Mouse (Mus musculus) E14TG2a.4 (cell line): ENCODE data around the gene Mettl8.

Source experiments
- CTCF ChIP-seq: conservative IDR thresholded peaks from 2 replicates; pipeline ENCODE4 v1.5.1; 2014; ENCODE audit warnings: low read length
- NANOG ChIP-seq: IDR thresholded peaks from 2 replicates; pipeline ENCODE4 v1.6.1; 2014; ENCODE audit warnings: borderline replicate concordance, low read length, mixed read lengths
- POU5F1 ChIP-seq: IDR thresholded peaks from 2 replicates; pipeline ENCODE4 v1.6.1; 2014; ENCODE audit warnings: low read length, borderline replicate concordance

GRCm38 (mm10) chr2:70964809-70965208 lies 90.6 kb downstream of the Mettl8 start:
- no peak for TF ChIP-seq CTCF
- no peak for TF ChIP-seq POU5F1
- TF ChIP-seq NANOG = no peak
